Mouse (Mus musculus): ENCODE data around the gene Dnajc13.

DNA sequence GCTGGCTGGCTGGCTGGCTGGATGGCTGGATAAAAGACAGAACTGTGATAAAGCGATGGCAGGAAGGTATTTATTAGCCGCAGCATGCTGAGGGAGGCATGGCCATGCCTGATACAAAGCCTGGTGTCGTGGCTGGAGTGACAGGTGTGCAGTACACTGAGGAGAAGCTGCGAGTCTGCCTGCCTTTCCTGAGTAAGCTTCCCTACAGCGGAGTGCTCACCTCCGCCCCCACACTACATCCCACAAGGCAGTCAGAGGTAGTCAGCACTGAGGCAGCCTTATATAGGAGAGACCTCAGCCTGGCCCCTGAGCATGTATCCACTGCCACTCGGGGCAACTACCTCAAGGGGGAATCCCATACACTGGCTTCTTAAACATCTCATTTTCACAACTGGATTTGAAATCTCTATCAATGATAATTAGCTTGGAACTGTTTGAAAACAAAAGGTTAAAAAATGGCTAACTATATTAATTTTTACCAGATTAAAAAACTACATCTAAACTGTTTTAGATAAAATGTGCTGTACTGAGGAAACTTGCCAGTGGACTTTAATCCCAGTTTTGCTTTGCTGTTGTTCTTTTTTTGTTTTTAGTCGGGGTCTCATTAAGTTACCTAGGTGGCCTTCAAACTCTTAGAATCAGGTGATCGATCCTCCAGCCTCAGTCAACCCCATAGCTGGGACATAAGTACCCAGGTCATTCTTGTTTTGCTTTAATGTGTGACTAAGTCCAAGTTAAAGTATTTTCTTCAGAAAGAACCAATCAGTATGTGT lies 8.1 kb downstream of the Dnajc13 start:
- TF ChIP-seq CTCF (IDR thresholded peaks at IDR 0.05; ENCODE audit: low read depth): no peak
- no peak for TF ChIP-seq EP300 (IDR thresholded peaks at IDR 0.05; ENCODE audit: low read depth)
